ENCODE assay signal across 8 mouse cellular contexts in genomic region chr9:30919686-30920085, GRCm38 (mm10). TPM values are rescaled to one million over a fixed set of nuclear protein-coding genes. Genes with fewer than 3 reads are reported as not detected.
A peak's percentile ranks its signal among the peaks of the same experiment; 100 is the strongest.
DNase-seq lines count a peak whose midpoint lies in the region; ATAC-seq and TF ChIP-seq lines count a peak whose summit lies in the region.
"Had no signal": no experiment of that assay in that cellular context is flagged by ENCODE, and none has a peak within 500 bp of the region (broad histone marks: within the 10 kb centered on the region; RNA-seq: fewer than 3 reads in every experiment).

No protein-coding gene starts in this region.

- no peaks in the 10 kb centered on the region for H3K36me3 ChIP-seq in liver, adult 2 months (ENCODE audit: control insufficient read depth, insufficient read depth, low read length)
- no peaks in the 10 kb centered on the region for H3K36me3 ChIP-seq in liver, embryonic 12.5 days

- no peak for TF ChIP-seq POLR2A in liver, adult 2 months (IDR thresholded peaks at IDR 0.05; ENCODE audit: extremely low read depth, insufficient read depth, low read length)
- TF ChIP-seq POLR2A in olfactory bulb, adult 2 months (IDR thresholded peaks at IDR 0.05; ENCODE audit: insufficient read depth, low read depth, low read length), result no peak

- no peak overlapping the region for H3K4me2 ChIP-seq in liver, embryonic 12.5 days

- no peak overlapping the region for H3K9ac ChIP-seq in liver, adult 2 months (ENCODE audit: low read depth, low read length)
- no peak overlapping the region for H3K9ac ChIP-seq in liver, embryonic 12.5 days

- DNase-seq in liver, adult 2 months (ENCODE audit: extremely low read depth, low read depth, low spot score), result no peak
- DNase-seq in gastrocnemius, postnatal 25 days, result peak; percentile 73
- DNase-seq in heart, postnatal 25 days (ENCODE audit: low spot score), result peak; percentile 32
- DNase-seq in urinary bladder, adult 18-20 months (ENCODE audit: low spot score in 2 of 2), result no peak
- no peak for DNase-seq in cerebellum, adult 11-12 months
- DNase-seq: thymus, postnatal 4 days had no signal

- 0 out of 2 replicates have a peak overlapping the region, but pooled peaks have one; percentile 13 for H3K27ac ChIP-seq in liver, adult 2 months (replicated peaks; ENCODE audit: insufficient read depth, low read depth, low read length)
- H3K27ac ChIP-seq in liver, embryonic 12.5 days, result no peak overlapping the region
- H3K27ac ChIP-seq in olfactory bulb, adult 2 months (ENCODE audit: insufficient read depth, low read depth, low read length), result no peak overlapping the region

- 0 out of 2 replicates have a peak, but pooled peaks cover 4% of the 10 kb centered on the region for H3K27me3 ChIP-seq in liver, adult 2 months (ENCODE audit: control insufficient read depth, insufficient read depth, low read length)
- H3K27me3 ChIP-seq in liver, embryonic 12.5 days (replicated peaks), result peaks cover 44% of the 10 kb centered on the region

- WGBS in liver, adult 2 months, result 82% methylated on average over 9 of the region's 9 CpGs
- WGBS in liver, embryonic 12.5 days (ENCODE audit: insufficient replicate concordance), result 66% methylated on average over 9 of the region's 9 CpGs
- WGBS in olfactory bulb, adult 2 months, result 67% methylated on average over 9 of the region's 9 CpGs

- TF ChIP-seq CTCF in liver, adult 2 months (IDR thresholded peaks at IDR 0.05; ENCODE audit: low read depth, low read length), result no peak
- TF ChIP-seq CTCF in olfactory bulb, adult 2 months (IDR thresholded peaks at IDR 0.05; ENCODE audit: insufficient read depth, low read depth, low read length), result no peak

- H3K9me3 ChIP-seq in liver, embryonic 12.5 days (replicated peaks), result no peaks in the 10 kb centered on the region

- no peaks in the 10 kb centered on the region; the same call in 1 of the 2 replicates for H3K4me1 ChIP-seq in liver, adult 2 months (ENCODE audit: control insufficient read depth, insufficient read depth, low read length)
- H3K4me1 ChIP-seq in liver, embryonic 12.5 days, result no peaks in the 10 kb centered on the region
- peaks cover 34% of the 10 kb centered on the region for H3K4me1 ChIP-seq in olfactory bulb, adult 2 months (ENCODE audit: control insufficient read depth, insufficient read depth, low read length)

- H3K4me3 ChIP-seq in liver, adult 2 months (ENCODE audit: insufficient read depth, low read depth, low read length), result no peak overlapping the region
- H3K4me3 ChIP-seq in liver, embryonic 12.5 days, result no peak overlapping the region
- peak overlapping the region; percentile 15 for H3K4me3 ChIP-seq in olfactory bulb, adult 2 months (ENCODE audit: insufficient read depth, low read depth, low read length)

- intact Hi-C loops in heart, postnatal 25 days (cut with DNase I), result loop anchor here (5.0 kb wide), 1 partner anchor 182 kb away; no protein-coding TSS in a partner anchor

- H3K79me2 ChIP-seq in liver, adult 2 months (ENCODE audit: control insufficient read depth, insufficient read depth, low read length), result no peaks in the 10 kb centered on the region

- ATAC-seq in liver, embryonic 12.5 days, result no peak

RNA-seq across cellular contexts. Expression of gene Adamts15, which starts 2.6 kb away (rescaled TPM):
- total RNA-seq in liver, adult 2 months (2014; rRNA removed), result 0.37 and 0.67 TPM in 2 replicates
- 0.29 and 0.35 TPM in 2 replicates for polyA plus RNA-seq in liver, adult 2 months (2012; rRNA removed)
- 0.99 and 1.5 TPM in 2 replicates for polyA plus RNA-seq in liver, embryonic 12.5 days (2016; fragmentation: Nextera tagmentation; extraction: Ambion mirVana)
- total RNA-seq in gastrocnemius, postnatal 25 days (2021), result 1 to 10 TPM; 2.3 to 2.4 TPM
- 10 to 100 TPM in 1 of 2 experiments, 1 to 10 TPM in 1; 8.3 to 10.6 TPM for total RNA-seq in heart, postnatal 25 days (2021)
- polyA plus RNA-seq in olfactory bulb, adult 2 months (2012; ENCODE audit: insufficient read depth, insufficient read length, low replicate concordance, missing spikeins), result not detected in 2 replicates

RNA-seq across cellular contexts. Expression of gene Adamts8, which starts 22.7 kb away (rescaled TPM):
- total RNA-seq in liver, adult 2 months (2014; rRNA removed), result 0.07 TPM in 1 of 2 replicates, not detected in the other
- not detected in 2 replicates for polyA plus RNA-seq in liver, adult 2 months (2012; rRNA removed)
- 0.13 and 0.16 TPM in 2 replicates for polyA plus RNA-seq in liver, embryonic 12.5 days (2016; fragmentation: Nextera tagmentation; extraction: Ambion mirVana)
- total RNA-seq in gastrocnemius, postnatal 25 days (2021), result 10 to 100 TPM in 1 of 2 experiments, 1 to 10 TPM in 1; 7.5 to 11.6 TPM
- total RNA-seq in heart, postnatal 25 days (2021), result 1 to 10 TPM; 3.7 to 6.0 TPM
- not detected in 2 replicates for polyA plus RNA-seq in olfactory bulb, adult 2 months (2012; ENCODE audit: insufficient read depth, insufficient read length, low replicate concordance, missing spikeins)

Comparison
In these comparisons a context has a peak if more than half of its experiments do, and no peak if none do; other contexts are left out.
1. DNase-seq: peak in gastrocnemius, postnatal 25 days (single experiment) and heart, postnatal 25 days (single experiment); none in liver, adult 2 months (single experiment), urinary bladder, adult 18-20 months (0 of 2) and cerebellum, adult 11-12 months (single experiment).